Mouse (Mus musculus) layer of hippocampus, adult 2 months (tissue): ENCODE results near the gene Plppr2. TPM values are rescaled to one million over a fixed set of nuclear protein-coding genes. Genes with fewer than 3 reads are reported as not detected.

Source experiments
- DNase-seq, 2 experiments: peaks; one replicate each; pipeline ENCODE4 v3.0.0; 2022; ENCODE audit warnings: low spot score in 2 of 2
- H3K27ac ChIP-seq: fragments of 200-600 bp; 2 replicates; pipeline ENCODE4 v1.8.1; 2022
- H3K4me3 ChIP-seq: fragments of 200-600 bp; 2 replicates; pipeline ENCODE4 v1.8.1; 2022; ENCODE audit warnings: mild to moderate bottlenecking
- CTCF ChIP-seq: fragments of 200-600 bp; conservative IDR thresholded peaks from 2 replicates; pipeline ENCODE4 v1.8.1; 2022; ENCODE audit warnings: antibody characterized with exemption, mild to moderate bottlenecking, moderate library complexity
- total RNA-seq, 2 experiments: library from RNA; stranded (reverse); gene quantifications; 2 replicates each; pipeline ENCODE4 v1.2.3; 2021

Plppr2 gene
- total RNA-seq, 2 experiments from 2014 or later: 297 to 300 TPM

DNA sequence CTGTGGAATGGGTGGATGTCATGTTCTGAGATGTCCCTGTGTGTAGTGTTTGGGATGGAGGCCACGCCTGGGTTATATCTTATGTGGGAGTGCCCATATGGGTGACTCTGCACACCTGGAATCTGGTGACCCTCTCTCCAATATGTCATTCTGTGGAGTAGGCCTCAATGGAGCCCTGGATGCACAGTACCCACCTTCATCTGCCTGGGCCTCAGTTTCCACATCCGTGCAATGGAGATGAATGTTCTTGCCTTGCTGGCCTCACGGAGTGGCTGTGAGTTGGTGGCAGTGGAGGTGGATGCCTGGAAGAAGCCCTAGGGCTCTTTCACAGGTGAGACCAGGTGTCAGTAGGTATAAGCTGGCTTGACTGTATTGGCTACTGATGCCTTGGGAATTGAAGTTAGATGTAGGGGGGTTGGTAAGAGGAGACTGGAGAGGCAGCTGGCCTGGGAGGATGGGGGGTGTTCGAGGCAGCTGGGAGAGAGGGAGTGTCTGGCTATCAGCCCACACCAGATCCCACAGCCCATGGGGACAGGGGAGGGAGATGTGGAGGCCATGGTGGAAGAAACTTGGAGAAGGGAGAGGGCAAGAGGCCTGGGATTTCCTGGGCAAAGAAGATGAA lies 1.5 kb downstream of the Plppr2 start:
- Histone ChIP-seq H3K4me3 (peak overlapping the region; percentile 86), H3K27ac (peak overlapping the region; percentile 80)
- no peak for TF ChIP-seq CTCF
- DNase-seq: no peak

- Histone ChIP-seq H3K4me3 (no peak overlapping the region), H3K27ac (no peak overlapping the region)
- no peak for TF ChIP-seq CTCF
- DNase-seq: no peak
Measured at GRCm38 (mm10) chr9:21943046-21943445, 6.2 kb downstream of the Plppr2 start.

GRCm38 (mm10) chr9:21943638-21944037 lies 6.8 kb downstream of the Plppr2 start:
- no peak overlapping the region for H3K4me3 ChIP-seq
- DNase-seq: no peak
- no peak for TF ChIP-seq CTCF
- no peak overlapping the region for H3K27ac ChIP-seq

DNA sequence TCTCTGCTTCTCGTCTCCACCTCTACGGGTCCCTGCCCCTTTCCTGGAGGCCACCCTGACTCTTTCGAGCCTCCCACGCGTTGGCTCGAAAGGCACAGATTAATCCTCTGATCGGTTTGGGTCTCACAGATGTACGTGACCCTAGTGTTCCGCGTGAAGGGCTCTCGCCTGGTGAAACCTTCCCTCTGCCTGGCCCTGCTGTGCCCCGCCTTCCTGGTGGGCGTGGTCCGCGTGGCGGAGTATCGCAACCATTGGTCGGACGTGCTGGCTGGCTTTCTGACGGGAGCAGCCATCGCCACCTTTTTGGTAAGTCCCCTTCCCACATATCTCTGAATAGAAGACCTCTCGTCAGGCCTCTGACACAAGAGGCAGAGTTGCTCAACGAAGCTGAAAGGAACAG lies 7.4 kb downstream of the Plppr2 start:
- TF ChIP-seq CTCF: no peak
- H3K4me3 ChIP-seq: no peak overlapping the region
- no peak overlapping the region for H3K27ac ChIP-seq
- no peak for DNase-seq

DNA sequence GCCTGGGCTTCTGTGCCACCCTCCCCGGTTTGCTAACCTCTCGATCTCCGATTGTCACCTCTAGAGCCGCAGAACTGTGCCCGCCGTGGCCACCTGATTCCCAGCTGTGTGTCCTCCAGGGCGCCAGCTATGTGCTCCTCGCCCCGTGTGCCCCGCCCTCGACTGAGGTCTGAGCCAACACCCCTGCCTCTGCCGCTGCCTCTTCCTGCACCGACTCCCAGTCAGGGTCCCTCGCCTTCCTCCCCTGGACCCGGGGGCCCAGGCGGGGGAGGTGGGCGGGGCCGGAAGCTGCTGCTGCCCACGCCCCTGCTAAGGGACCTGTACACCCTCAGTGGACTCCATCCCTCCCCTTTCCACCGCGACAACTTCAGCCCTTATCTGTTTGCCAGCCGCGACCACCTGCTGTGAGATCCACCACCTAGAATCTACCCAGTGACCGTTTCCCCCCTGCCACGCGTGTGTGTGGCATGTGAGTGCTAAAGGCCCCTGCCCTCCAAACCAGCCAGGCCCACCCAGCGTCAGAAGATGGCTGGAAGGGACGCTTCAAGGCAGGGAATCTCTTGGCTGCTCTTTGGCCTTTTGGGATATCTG lies 10.8 kb downstream of the Plppr2 start:
- Histone ChIP-seq H3K4me3 (no peak overlapping the region), H3K27ac (0 out of 2 replicates have a peak overlapping the region, but pooled peaks have one; percentile 69)
- no peak for TF ChIP-seq CTCF
- DNase-seq: no peak

GRCm38 (mm10) chr9:21948146-21948545 lies 11.3 kb downstream of the Plppr2 start:
- peak overlapping the region; percentile 69; the same call in 1 of the 2 replicates for H3K27ac ChIP-seq

DNA sequence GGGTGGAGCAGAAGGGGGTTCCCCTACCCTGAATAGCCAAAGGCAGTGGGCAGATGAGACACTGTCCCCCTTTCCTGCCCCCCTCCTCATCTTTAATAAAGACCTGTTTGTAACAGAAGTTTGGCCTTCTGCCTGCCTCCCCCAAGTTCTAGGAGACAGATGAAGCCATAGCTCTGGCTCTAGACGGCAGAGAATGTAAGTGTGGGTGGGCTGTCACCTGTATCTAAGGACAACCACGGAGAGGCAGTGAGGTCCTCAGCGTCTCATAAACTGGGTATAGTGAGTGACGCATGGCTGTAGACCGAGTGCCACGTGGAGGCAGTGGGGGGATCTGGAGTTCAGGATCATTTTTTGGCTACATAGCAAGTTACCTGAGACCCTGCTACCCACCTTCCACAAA lies 12.0 kb downstream of the Plppr2 start:
- no peak overlapping the region for H3K4me3 ChIP-seq
- DNase-seq: peak; percentile 46 to 55
- peak overlapping the region; percentile 69 for H3K27ac ChIP-seq
- TF ChIP-seq CTCF: no peak

More at GRCm38 (mm10) chr9:21948146-21948545, 11.3 kb downstream of the Plppr2 start:
- no peak for TF ChIP-seq CTCF
- no peak for DNase-seq
- H3K4me3 ChIP-seq: no peak overlapping the region

GRCm38 (mm10) chr9:21950322-21950721 lies 13.5 kb downstream of the Plppr2 start:
- TF ChIP-seq CTCF: no peak
- no peak overlapping the region for H3K4me3 ChIP-seq
- no peak overlapping the region for H3K27ac ChIP-seq
- no peak for DNase-seq

- H3K4me3 ChIP-seq: no peak overlapping the region
- peak; percentile 37 for TF ChIP-seq CTCF
- no peak for DNase-seq
- peak overlapping the region; percentile 99; the same call in 1 of the 2 replicates for H3K27ac ChIP-seq
Measured at GRCm38 (mm10) chr9:21951977-21952376, 15.1 kb downstream of the Plppr2 start.

DNA sequence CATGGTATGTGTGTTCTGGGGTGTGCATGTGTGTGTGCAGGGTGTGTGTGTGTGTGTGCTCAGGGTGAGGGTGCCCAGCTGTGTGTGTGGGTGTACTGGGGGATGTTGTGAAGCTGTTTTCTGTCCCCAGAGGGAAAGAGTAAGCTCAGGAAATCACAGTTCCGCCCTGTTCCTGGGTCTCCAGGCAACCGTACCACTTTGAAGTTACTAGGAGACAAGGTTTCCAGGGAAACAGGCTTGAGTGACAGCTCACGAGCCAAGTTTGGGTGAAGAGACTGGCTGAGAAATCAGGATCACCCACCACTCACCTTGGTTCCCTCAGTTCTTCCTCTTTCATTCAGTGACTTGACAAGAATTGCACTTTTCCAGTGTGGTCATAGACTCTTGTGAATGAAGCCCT lies 16.8 kb downstream of the Plppr2 start:
- Histone ChIP-seq H3K4me3 (no peak overlapping the region), H3K27ac (peak overlapping the region; percentile 99)
- DNase-seq: peak; percentile 59 to 82
- TF ChIP-seq CTCF: no peak

DNA sequence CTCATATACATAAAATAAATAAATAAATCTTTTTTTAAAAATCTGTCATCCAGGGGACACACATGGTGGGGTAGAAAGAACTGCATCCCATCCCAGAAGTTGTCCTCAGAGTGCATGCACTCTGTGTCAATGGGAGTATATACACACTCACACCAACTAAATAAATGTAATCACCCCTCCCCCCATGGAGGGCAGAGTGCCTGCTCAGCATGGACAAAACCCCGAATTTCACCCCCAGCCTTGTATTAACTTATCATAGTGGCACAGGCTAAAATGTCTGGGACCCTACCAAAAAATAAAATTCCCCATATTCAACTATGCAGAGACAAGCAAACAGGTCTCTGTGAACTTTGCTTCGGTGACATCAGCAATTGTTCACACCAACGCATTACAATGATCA lies 17.8 kb downstream of the Plppr2 start:
- DNase-seq: no peak
- Histone ChIP-seq H3K27ac (peak overlapping the region; percentile 99; the same call in 1 of the 2 replicates), H3K4me3 (peak overlapping the region; percentile 64; the same call in 1 of the 2 replicates)
- no peak for TF ChIP-seq CTCF

GRCm38 (mm10) chr9:21955225-21955569 lies 18.4 kb downstream of the Plppr2 start:
- H3K27ac ChIP-seq: peak overlapping the region; percentile 99
- H3K4me3 ChIP-seq: peak overlapping the region; percentile 64
- peak; percentile 56 for TF ChIP-seq CTCF
- no peak for DNase-seq

DNA sequence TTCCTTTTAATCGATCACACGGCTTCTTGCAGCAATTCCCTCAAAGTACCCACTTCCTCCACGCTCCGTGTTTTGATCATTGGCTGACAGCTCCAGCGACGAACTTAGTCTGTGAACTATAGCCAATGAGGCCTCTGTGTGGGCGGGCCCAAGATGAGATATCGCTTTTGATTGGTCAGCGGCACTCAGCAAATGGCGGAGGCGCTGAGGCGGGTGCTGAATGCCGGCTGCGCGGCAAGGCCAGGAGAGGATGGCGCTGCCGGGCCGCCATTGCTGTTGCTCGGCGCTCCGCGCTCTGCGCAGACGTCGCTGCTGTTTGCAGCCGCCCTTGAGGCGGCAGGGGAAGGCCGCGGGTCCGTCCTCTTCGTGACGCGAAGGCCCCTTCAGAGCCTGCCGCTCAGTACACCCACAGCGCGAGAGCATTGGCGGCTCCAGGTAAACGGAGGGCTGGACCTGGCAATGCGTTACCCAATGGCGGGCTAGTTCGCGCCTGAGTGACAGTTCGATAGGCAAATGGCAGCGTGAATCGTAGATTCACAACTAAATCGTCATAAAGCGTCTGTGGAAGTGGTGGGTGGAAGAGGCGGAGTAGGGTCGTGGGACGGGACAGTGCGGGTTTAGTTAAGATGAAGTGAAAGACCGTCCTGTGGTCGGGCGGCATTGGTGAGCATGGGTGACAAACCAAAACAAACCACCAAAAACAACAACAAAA lies 18.9 kb downstream of the Plppr2 start, which contains the start of gene Swsap1:
TSS of gene Swsap1 (plus strand) at position 186 of the 712 bp plus-strand sequence.
- Histone ChIP-seq H3K27ac (peak within 1 kb of the TSS; percentile 99), H3K4me3 (peak within 1 kb of the TSS; percentile 64)
- DNase-seq: peak; percentile 97 to 99
- TF ChIP-seq CTCF: no peak; the same call in 1 of the 2 replicates

- no peak for TF ChIP-seq CTCF
- H3K4me3 ChIP-seq: no peak overlapping the region
- no peak overlapping the region for H3K27ac ChIP-seq
- DNase-seq: no peak
Measured at GRCm38 (mm10) chr9:21958372-21958771, 21.5 kb downstream of the Plppr2 start.
